Mouse (Mus musculus) stomach, postnatal 0 days (tissue): ENCODE data around the gene Kalrn.

Experiments
- CTCF ChIP-seq: IDR thresholded peaks from 2 replicates; pipeline ENCODE4 v1.5.1; 2016; ENCODE audit warnings: antibody characterized with exemption, low read depth, mild to moderate bottlenecking, moderate library complexity
- EP300 ChIP-seq: optimal IDR thresholded peaks from 2 replicates; pipeline ENCODE3; 2016; ENCODE audit warnings: antibody characterized with exemption

- TF ChIP-seq CTCF (no peak), EP300 (no peak)
These were observed 155.9 kb downstream of the Kalrn start for GRCm38 (mm10) chr16:34417383-34417782.
